Mouse (Mus musculus) ES-E14 (cell line): ENCODE results near the gene Anxa8.

Source experiments
- CHD2 ChIP-seq: IDR thresholded peaks from 2 replicates; pipeline ENCODE4 v1.6.1; 2014; ENCODE audit warnings: mild to moderate bottlenecking, low read depth, low read length, inconsistent platforms
- MAFK ChIP-seq: IDR thresholded peaks from 2 replicates; pipeline ENCODE4 v1.6.1; 2014; ENCODE audit warnings: mild to moderate bottlenecking, low read depth, low read length, inconsistent platforms; ENCODE audit not compliant: insufficient read depth
- ZNF384 ChIP-seq: IDR thresholded peaks from 2 replicates; pipeline ENCODE4 v1.6.1; 2012; ENCODE audit warnings: low read depth, low read length, inconsistent platforms

GRCm38 (mm10) chr14:34103855-34104254 lies 18.1 kb downstream of the Anxa8 start:
- no peak for TF ChIP-seq ZNF384
- no peak for TF ChIP-seq MAFK
- TF ChIP-seq CHD2 = no peak
